Mouse (Mus musculus): ENCODE data around the gene Ap4e1. TPM values are rescaled to one million over a fixed set of nuclear protein-coding genes. Genes with fewer than 3 reads are reported as not detected.

Gene Ap4e1
- 0.20 and 0.26 TPM in 2 replicates for polyA plus RNA-seq (2012; rRNA removed)

GRCm38 (mm10) chr2:127008469-127008998 lies at the start of gene Ap4e1:
Gene Ap4e1 (plus strand): TSS chr2:127008717.

GRCm38 (mm10) chr2:127070435-127070841 lies 61.9 kb downstream of the Ap4e1 start, which contains the start of gene Blvra:
Gene Blvra (plus strand): TSS chr2:127070665.

Other genes with a start within 250 kb of the Ap4e1 start
- gene Usp50, start 225.2 kb upstream of the Ap4e1 start, polyA plus RNA-seq (2012; rRNA removed): 0.04 and 0.12 TPM in 2 replicates
- gene Trpm7, start 132.5 kb upstream of the Ap4e1 start, polyA plus RNA-seq (2012; rRNA removed): 0.30 and 0.62 TPM in 2 replicates
- 2.5 and 4.1 TPM in 2 replicates for gene Sppl2a, start 75.5 kb upstream of the Ap4e1 start, polyA plus RNA-seq (2012; rRNA removed)
- gene Blvra, start 61.9 kb downstream of the Ap4e1 start, polyA plus RNA-seq (2012; rRNA removed): 1.4 and 2.2 TPM in 2 replicates
- gene Ncaph, start 125.2 kb downstream of the Ap4e1 start, polyA plus RNA-seq (2012; rRNA removed): 0.40 and 0.63 TPM in 2 replicates
- 1.7 and 2.1 TPM in 2 replicates for gene Itpripl1, start 134.7 kb downstream of the Ap4e1 start, polyA plus RNA-seq (2012; rRNA removed)
- 0.29 and 0.58 TPM in 2 replicates for gene 1810024B03Rik, start 199.6 kb downstream of the Ap4e1 start, polyA plus RNA-seq (2012; rRNA removed)
- gene Snrnp200, start 199.7 kb downstream of the Ap4e1 start, polyA plus RNA-seq (2012; rRNA removed): 5.7 and 8.8 TPM in 2 replicates
- gene Ciao1, start 239.1 kb downstream of the Ap4e1 start, polyA plus RNA-seq (2012; rRNA removed): 19.1 and 19.5 TPM in 2 replicates
- 27.3 and 39.0 TPM in 2 replicates for gene Tmem127, start 239.2 kb downstream of the Ap4e1 start, polyA plus RNA-seq (2012; rRNA removed)